Mouse (Mus musculus) left cerebral cortex, postnatal 10 days (tissue): ENCODE measurements around the gene Smr3a. TPM values are rescaled to one million over a fixed set of nuclear protein-coding genes. Genes with fewer than 3 reads are reported as not detected.

Source experiments
- DNase-seq, 2 experiments: peaks; one replicate each; pipeline ENCODE4 v3.0.0; 2021 to 2022; ENCODE audit warnings: low spot score in 2 of 2, mixed read lengths in 1 of 2; ENCODE audit errors: extremely low spot score in 1 of 2
- intact Hi-C: fragments of 180-260 bp; cut with DNase I; formaldehyde crosslinking; loops from one replicate; pipeline ENCODE4 v1.15.1; 2025
- total RNA-seq, 2 experiments: library from RNA; stranded (reverse); gene quantifications; 2 replicates each; pipeline ENCODE4 v1.2.3; 2021

Smr3a gene
- total RNA-seq: not detected

- intact Hi-C loops: no loop called here
- DNase-seq: no peak
These were observed at the start of gene Smr3a for GRCm38 (mm10) chr5:88002249-88002648. TSS of gene Smr3a (plus strand) at chr5:88002549.

GRCm38 (mm10) chr5:87969201-87969600, 33.1 kb upstream of the Smr3a start, which contains the start of the genes 2310003L06Rik and Gm28434:
TSS of gene 2310003L06Rik (plus strand) at chr5:87969459.
TSS of gene Gm28434 (plus strand) at chr5:87969517.
- DNase-seq: no peak
- intact Hi-C loops: no loop called here

- intact Hi-C loops: no loop called here
These were observed 23.2 kb upstream of the Smr3a start, which contains the start of gene Cabs1 for GRCm38 (mm10) chr5:87979139-87979538. TSS of gene Cabs1 (plus strand) at chr5:87979439.

GRCm38 (mm10) chr5:87982468-87983214, 19.7 kb upstream of the Smr3a start:
- intact Hi-C loops: no loop called here
- DNase-seq: no peak

More at GRCm38 (mm10) chr5:87979139-87979538, 23.2 kb upstream of the Smr3a start, which contains the start of gene Cabs1:
- no peak for DNase-seq

GRCm38 (mm10) chr5:88005241-88005640, 2.9 kb downstream of the Smr3a start:
- intact Hi-C loops: no loop called here
- DNase-seq: no peak

Other genes starting within 250 kb of the Smr3a start
- gene Csn1s2a, start 228.0 kb upstream of the Smr3a start, total RNA-seq: not detected
- gene Csn1s2b, start 194.5 kb upstream of the Smr3a start, total RNA-seq: not detected
- not detected for gene Prr27, start 176.9 kb upstream of the Smr3a start, total RNA-seq
- not detected for gene Odam, start 117.5 kb upstream of the Smr3a start, total RNA-seq
- gene Csn3, start 77.0 kb upstream of the Smr3a start, total RNA-seq: not detected
- gene 2310003L06Rik, start 33.1 kb upstream of the Smr3a start, total RNA-seq: not detected
- gene Gm28434, start 33.0 kb upstream of the Smr3a start, total RNA-seq: not detected
- gene Cabs1, start 23.1 kb upstream of the Smr3a start, total RNA-seq: not detected
- not detected for gene Smr2, start 84.0 kb downstream of the Smr3a start, total RNA-seq
- not detected for gene Gm11116, start 109.0 kb downstream of the Smr3a start, total RNA-seq
- not detected for gene Gm11115, start 151.6 kb downstream of the Smr3a start, total RNA-seq